Mouse (Mus musculus) NIH3T3 (cell line): ENCODE data around the gene Agfg1.
A peak's percentile ranks its signal among the peaks of the same experiment; 100 is the strongest.

Experiments
- DNase-seq: peaks from one replicate; pipeline ENCODE4 v3.0.0-alpha.2; 2012; ENCODE audit warnings: low read depth

Gene Agfg1

DNA sequence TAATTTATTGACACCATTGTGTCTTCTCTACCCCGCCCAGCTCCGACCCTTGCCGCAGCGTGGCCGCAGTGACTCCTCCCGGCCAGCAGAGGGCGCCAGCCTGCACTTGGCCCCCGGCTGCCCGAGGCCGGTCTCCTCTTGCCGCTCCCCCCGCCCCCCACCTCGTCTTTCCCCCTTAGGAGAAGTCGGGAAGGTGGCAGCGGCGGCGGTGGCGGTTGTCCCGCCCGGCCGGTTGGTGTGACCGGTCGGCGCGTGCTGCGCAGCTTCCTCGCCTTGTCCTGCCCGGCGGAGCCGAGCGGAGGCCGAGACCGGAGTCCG, at the start of gene Agfg1:
TSS of gene Agfg1 (plus strand) at position 188 of the 318 bp plus-strand sequence.
- DNase-seq: peak; percentile 96

DNA sequence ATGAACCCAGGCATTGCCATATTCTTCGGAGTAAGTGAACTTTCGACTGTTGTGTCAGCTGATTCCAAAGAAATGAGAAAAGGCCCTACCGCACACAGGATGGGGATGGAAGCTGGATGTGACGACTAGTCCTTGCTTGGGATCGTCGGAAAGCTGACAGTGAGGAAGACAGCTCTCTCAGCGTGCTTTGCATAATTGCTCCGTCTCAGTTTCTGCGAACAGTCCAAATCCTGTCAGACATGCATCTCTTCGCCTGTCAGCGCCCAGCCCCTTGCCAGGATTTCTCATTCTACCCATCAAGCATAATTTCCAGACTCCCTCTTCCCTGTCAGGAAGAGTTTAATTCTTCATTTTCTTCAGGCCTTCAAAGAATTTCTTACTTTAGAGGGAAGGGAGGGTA, 48.2 kb upstream of the Agfg1 start:
- no peak for DNase-seq

DNA sequence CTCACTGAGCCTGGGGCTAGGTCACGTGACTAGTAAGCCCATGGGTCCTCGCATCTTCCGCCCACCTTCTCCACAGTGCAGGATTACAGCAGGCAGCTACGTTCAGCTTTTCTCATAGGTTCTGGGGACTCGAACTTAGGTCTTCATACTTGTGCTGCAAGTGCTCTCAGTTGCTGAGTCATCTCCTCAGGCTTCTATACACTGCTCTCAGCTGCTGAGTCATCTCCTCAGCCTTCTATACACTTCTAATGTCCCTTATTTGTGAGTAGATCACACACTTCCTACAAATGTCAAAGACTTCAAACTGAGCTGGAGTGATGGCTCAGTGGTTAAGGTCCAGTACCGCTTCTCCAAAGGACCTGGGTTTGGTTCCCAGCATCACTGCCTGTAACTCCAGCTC, 47.0 kb upstream of the Agfg1 start:
- peak; percentile 31 for DNase-seq

GRCm38 (mm10) chr1:82793110-82793509, 46.2 kb upstream of the Agfg1 start:
- no peak for DNase-seq

GRCm38 (mm10) chr1:82793986-82794385, 45.3 kb upstream of the Agfg1 start:
- DNase-seq: no peak

DNA sequence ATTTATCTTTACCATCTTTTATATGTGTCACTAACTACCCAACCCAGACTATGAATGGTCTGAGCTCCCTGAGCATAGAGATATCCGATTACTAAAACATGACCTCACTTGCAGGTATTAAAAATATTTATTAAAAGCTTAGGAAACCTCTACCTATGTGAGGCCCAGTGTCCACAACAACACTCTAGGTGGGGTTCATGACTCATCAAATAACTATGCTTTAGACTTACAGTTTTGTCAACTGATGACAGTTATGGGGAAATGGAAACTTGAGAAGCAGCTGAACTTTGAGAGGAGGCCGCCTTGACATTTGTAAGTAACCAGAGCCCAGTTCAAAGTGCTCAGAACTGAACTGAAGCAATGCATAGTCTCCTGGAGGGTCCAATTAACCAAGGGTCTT, 44.1 kb upstream of the Agfg1 start:
- peak; percentile 52 for DNase-seq

- DNase-seq: peak; percentile 50
These were observed 43.4 kb upstream of the Agfg1 start for GRCm38 (mm10) chr1:82795702-82796443.

DNA sequence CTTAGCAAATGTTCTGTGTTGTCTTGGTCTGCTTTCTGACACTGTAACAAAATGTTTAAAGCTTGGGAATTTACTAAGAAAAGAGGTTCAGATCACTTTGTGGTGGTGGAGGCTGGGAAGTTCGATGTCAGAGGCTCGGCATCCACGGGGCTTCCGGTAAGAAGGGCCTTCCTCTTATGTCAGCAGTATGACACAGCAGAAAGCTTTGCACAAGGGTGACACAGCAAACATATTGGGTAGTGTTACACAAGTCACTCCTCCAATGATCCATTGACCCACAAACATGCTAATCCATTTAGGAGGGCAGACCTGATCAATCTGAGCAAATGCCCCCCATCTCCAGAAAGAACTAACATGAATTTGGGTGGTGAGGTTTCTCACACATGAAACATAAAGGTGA, 42.2 kb upstream of the Agfg1 start:
- DNase-seq: no peak

DNA sequence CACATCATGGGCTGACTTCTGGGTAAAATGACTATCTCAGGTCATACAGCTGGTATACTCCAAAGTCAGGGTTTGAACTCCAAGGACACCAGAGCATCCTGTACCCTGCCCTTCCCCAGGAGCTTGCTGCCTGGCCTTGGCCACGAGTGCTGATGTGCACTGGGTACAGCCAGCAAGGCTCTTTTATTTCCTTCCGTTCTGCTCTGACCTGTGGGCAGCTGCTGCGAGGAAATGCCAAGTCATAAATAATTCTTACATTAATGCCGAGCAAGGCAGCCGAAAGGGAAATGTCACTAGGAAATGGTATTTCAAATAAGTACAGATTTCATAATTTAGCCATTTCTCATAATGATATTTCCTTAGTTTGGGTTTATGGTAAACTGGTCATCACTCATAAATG, 41.0 kb upstream of the Agfg1 start:
- DNase-seq: no peak

GRCm38 (mm10) chr1:82798922-82799321, 40.4 kb upstream of the Agfg1 start:
- DNase-seq: peak; percentile 34

- DNase-seq: peak; percentile 48
These were observed 38.0 kb upstream of the Agfg1 start for GRCm38 (mm10) chr1:82801105-82801783.

DNA sequence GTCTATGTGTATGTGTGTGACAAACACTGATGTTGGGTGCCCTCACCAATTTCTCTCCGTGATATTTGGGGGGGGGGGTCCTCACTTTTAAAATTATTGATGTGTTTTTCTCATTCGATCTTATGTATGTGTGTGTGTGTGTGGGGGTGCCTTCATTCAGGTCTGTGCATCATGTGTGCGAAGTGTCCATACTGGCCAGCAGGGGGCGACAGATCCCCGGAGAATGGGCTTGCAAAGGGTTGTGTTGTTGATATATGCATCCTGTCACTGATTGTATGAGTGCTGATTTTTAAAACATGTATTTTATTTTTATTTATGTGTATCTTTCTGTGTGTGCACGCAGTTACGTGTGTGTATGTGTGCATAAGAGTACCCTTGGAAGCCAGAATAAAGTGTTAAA, 35.7 kb upstream of the Agfg1 start:
- DNase-seq: peak; percentile 55

GRCm38 (mm10) chr1:82804059-82804458, 35.2 kb upstream of the Agfg1 start:
- DNase-seq: peak; percentile 30

DNA sequence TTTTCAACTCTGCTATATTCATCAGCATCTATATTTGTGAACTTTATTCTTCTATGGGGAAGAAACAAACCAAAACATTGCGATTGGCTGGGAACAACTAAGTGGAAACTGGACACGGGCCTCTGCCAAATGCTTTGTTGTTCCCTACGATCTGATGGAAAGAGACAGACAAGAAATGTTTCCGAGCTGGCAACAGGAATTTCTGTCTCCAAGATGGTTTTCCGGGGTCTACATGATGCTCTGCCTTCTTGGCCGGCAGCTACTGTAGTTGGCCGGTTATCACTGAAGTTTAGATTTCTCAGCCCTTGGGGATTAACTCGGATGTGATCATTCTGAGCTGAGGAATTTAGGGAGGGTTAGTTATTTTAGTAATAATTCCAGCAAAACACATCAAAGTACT, 32.9 kb upstream of the Agfg1 start:
- DNase-seq: no peak

DNA sequence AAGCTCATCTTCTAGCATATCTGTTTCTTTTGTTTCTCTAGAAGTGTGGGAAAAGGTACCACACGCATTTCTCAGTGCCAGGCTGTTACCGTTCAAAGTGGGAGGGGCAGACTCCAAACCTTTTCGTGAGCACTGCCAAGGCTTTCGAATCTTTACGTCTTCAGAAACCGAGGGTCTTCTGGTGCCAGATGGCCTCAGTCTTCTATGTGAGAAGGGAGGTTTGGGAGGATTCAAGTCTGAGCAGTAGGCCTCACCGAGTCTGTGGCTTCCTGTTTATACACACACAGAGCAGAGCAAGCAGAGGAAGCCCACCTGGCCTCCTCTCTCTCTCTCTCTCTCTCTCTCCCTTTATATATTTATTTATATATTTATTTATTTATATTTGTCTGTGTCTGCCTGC, 32.1 kb upstream of the Agfg1 start:
- DNase-seq: no peak

- peak; percentile 59 for DNase-seq
These were observed 30.7 kb upstream of the Agfg1 start for GRCm38 (mm10) chr1:82808564-82808963.

DNA sequence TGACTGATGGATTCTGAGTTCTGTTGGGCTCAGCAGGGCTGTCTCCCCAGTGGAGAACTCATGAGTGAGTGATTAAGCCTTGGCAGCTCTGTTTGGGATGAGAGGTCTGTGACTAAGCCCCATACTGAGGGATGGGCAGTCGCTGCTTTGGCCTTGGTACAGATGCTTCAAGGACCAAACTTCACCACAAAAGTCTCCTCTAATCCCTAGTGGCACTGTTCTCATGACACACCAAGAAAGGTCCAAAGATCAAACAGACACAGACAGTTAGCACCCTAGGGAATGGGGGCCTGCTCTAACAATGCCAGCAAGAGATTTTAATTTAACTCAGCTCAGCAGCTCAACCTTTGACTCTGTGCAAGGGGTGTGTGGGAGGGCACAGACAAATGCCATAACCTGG, 27.5 kb upstream of the Agfg1 start:
- DNase-seq: peak; percentile 66

DNA sequence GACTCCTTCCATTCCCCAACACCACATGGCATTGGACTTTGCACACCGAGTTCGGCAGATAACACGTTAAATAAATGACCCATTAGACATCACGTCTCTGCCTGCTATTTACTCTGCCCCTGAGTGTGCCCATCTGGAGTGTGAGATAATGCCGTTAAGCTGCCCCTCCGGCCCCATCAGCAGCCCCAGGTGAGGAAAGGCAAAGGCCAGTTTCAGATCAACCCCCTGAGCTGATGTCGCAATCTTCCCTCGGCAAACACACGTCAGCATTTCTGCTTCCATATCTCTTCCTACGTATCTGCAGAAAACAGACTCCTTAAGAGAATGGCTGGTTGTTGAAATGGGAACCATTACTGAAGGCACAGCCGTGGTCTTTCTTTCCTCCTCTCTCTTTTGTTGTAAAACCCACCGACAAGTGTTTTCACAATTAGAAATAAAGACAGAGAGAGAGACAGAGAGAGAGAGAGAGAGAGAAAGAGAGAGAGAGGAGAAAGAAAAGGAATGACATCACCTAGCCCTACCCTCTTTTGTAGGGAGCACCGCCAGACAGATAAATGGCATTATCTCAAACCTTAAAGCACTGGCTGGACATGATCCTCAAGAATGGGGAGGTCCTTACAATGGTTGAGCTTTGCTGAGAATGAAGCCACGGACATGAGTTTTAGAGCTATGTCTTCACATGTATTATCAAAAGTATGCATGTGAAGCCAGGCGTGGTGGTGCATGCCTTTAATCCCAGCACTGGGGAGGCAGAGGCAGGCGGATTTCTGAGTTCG, 23.2 kb upstream of the Agfg1 start:
- no peak for DNase-seq

- no peak for DNase-seq
These were observed 19.9 kb upstream of the Agfg1 start for GRCm38 (mm10) chr1:82819366-82819765.

GRCm38 (mm10) chr1:82820179-82820578, 19.1 kb upstream of the Agfg1 start:
- DNase-seq: no peak

GRCm38 (mm10) chr1:82820626-82821186, 18.6 kb upstream of the Agfg1 start:
- DNase-seq: no peak

DNA sequence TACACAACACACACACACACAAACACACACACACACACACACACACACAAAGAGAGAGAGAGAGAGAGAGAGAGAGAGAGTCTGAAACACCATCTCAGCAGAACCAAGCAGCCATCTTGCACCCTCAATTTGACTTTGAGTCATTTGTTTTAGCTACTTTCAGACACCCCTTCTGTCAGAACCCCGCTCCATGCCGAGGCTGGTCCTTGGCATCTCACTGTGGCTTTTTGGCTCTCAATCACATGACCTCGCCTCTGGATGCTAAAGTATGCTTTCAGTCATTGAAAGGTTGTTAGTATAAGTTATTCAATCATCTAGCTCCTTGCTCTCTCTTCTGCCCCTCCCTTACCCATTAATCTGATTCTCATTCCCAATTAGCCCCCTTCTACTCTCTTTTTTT, 17.4 kb upstream of the Agfg1 start:
- no peak for DNase-seq

DNA sequence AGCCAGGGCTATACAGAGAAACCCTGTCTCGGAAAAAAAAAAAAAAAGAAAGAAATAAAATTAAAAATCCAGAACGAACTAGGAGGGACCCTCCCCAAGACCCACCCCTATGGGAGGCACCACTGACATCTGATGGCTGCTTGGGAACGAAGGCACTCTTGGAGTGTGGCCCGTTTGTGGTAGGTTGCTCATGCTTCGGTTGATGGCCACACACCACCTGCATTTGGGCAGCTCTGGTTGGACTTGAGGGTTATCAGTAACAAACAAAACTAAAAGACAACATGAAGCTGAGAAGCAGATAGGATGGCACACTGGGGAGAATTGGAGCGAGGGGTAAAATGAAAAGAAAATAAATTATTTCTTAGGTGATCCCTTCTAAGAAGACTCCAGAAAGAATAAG, 15.1 kb upstream of the Agfg1 start:
- DNase-seq: no peak
